ENCODE assay signal across 31 mouse cellular contexts in the genomic region with DNA sequence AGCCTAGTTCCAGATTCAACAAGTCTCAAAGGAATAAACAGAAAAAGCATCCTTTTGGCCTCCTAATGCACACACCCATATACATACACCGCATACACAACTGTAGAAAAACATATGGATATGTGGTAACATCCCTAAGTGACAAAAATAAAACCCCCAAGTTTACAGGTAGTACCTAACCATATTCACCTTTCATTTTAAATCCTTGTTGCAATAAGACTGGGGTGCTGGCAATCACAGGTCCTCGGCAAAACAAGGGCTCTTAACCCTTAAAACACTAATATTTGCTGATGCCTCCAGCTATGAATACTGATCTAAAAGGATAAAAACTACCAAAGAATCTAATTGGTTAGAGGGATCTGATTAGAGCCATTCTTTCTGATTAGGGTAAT. TPM values are rescaled to one million over a fixed set of nuclear protein-coding genes. Genes with fewer than 3 reads are reported as not detected.
DNase-seq lines count a peak whose midpoint lies in the region; ATAC-seq lines count a peak whose summit lies in the region.
"Had no signal": no experiment of that assay in that cellular context is flagged by ENCODE, and none has a peak within 500 bp of the region (broad histone marks: within the 10 kb centered on the region; RNA-seq: fewer than 3 reads in every experiment).

No protein-coding gene starts in this region.

- no peaks in the 10 kb centered on the region for H3K9me3 ChIP-seq in liver, embryonic 13.5 days (replicated peaks)
- H3K9me3 ChIP-seq in hindbrain, embryonic 13.5 days = no peaks in the 10 kb centered on the region
- H3K9me3 ChIP-seq: forebrain, embryonic 10.5 days; forebrain, embryonic 15.5 days; heart, embryonic 12.5 days; hindbrain, embryonic 15.5 days; megakaryocyte, embryonic 14.5 days; midbrain, embryonic 12.5 days; neural tube, embryonic 12.5 days had no signal

- H3K4me1 ChIP-seq in liver, embryonic 13.5 days (replicated peaks) = peaks cover 67% of the 10 kb centered on the region
- H3K4me1 ChIP-seq in hindbrain, embryonic 13.5 days (replicated peaks) = peaks cover 31% of the 10 kb centered on the region

- no peak overlapping the region for H3K4me2 ChIP-seq in liver, embryonic 13.5 days
- no peak overlapping the region for H3K4me2 ChIP-seq in hindbrain, embryonic 13.5 days
- H3K4me2 ChIP-seq: forebrain, embryonic 15.5 days; heart, embryonic 12.5 days; hindbrain, embryonic 15.5 days; midbrain, embryonic 12.5 days; neural tube, embryonic 12.5 days had no signal

- 12% methylated on average over 2 of the region's 2 CpGs for WGBS in liver, embryonic 13.5 days (ENCODE audit: insufficient replicate concordance)
- 23% methylated on average over 2 of the region's 2 CpGs for WGBS in hindbrain, embryonic 13.5 days

- DNase-seq in embryo, embryonic 9.5 days (ENCODE audit: extremely low spot score) = peak; percentile 36
- DNase-seq in embryo, embryonic 11 days = no peak
- DNase-seq in 3T3-L1 (ENCODE audit: low read depth, low spot score) (peak; percentile 48), MN1 (ENCODE audit: low spot score) (peak; percentile 44)
- DNase-seq in liver, embryonic 13.5 days = no peak
- DNase-seq in heart, adult 11 months = no peak
- no peak for DNase-seq in ovary, postnatal 10 days (ENCODE audit: low spot score)
- DNase-seq: adrenal gland, postnatal 14 days; cerebellum, adult 18-20 months; gastrocnemius, adult 2 months; gastrocnemius, postnatal 36 days; heart, adult 2 months; kidney, adult 8-10 months; kidney, postnatal 10 days; layer of hippocampus, postnatal 36 days; left cerebral cortex, postnatal 4 days; lung, postnatal 4 days; right cerebral cortex, postnatal 4 days; thymus, adult 18-20 months; thymus, postnatal 36 days had no signal

- peaks cover 39% of the 10 kb centered on the region for H3K36me3 ChIP-seq in liver, embryonic 13.5 days
- peaks cover 45% of the 10 kb centered on the region for H3K36me3 ChIP-seq in hindbrain, embryonic 13.5 days

- H3K27ac ChIP-seq in liver, embryonic 13.5 days = peak overlapping the region; percentile 88
- no peak overlapping the region for H3K27ac ChIP-seq in hindbrain, embryonic 13.5 days
- H3K27ac ChIP-seq: forebrain, embryonic 10.5 days; forebrain, embryonic 15.5 days; gastrocnemius, adult 2 months; heart, adult 2 months; hindbrain, embryonic 15.5 days; midbrain, embryonic 12.5 days; neural tube, embryonic 12.5 days; stomach, postnatal 0 days had no signal

- no peak overlapping the region for H3K4me3 ChIP-seq in liver, embryonic 13.5 days (replicated peaks)
- no peak overlapping the region for H3K4me3 ChIP-seq in hindbrain, embryonic 13.5 days
- H3K4me3 ChIP-seq: forebrain, embryonic 15.5 days; gastrocnemius, adult 2 months; heart, adult 2 months; heart, embryonic 12.5 days; hindbrain, embryonic 15.5 days; midbrain, embryonic 12.5 days; myocyte; neural tube, embryonic 12.5 days had no signal

- ATAC-seq in liver, embryonic 13.5 days (ENCODE audit: low read depth) = peak; percentile 16
- ATAC-seq in hindbrain, embryonic 13.5 days (ENCODE audit: low FRiP score) = no peak
- ATAC-seq: forebrain, embryonic 15.5 days; Patski had no signal

- no peaks in the 10 kb centered on the region for H3K27me3 ChIP-seq in liver, embryonic 13.5 days
- no peaks in the 10 kb centered on the region for H3K27me3 ChIP-seq in hindbrain, embryonic 13.5 days
- H3K27me3 ChIP-seq: forebrain, embryonic 15.5 days; heart, embryonic 12.5 days; hindbrain, embryonic 15.5 days; megakaryocyte, embryonic 14.5 days; midbrain, embryonic 12.5 days; neural tube, embryonic 12.5 days; Patski had no signal

- H3K9ac ChIP-seq in liver, embryonic 13.5 days = 0 out of 2 replicates have a peak overlapping the region, but pooled peaks have one; percentile 23
- H3K9ac ChIP-seq in hindbrain, embryonic 13.5 days = no peak overlapping the region
- H3K9ac ChIP-seq: forebrain, embryonic 15.5 days; heart, embryonic 12.5 days; hindbrain, embryonic 15.5 days; midbrain, embryonic 12.5 days; neural tube, embryonic 12.5 days had no signal

RNA-seq across cellular contexts. Expression of a gene that starts 3.6 kb away (rescaled TPM):
- polyA plus RNA-seq in liver, embryonic 13.5 days (2015; fragmentation: Nextera tagmentation; extraction: Ambion mirVana) = 206 and 209 TPM in 2 replicates
- 110 and 124 TPM in 2 replicates for polyA plus RNA-seq in hindbrain, embryonic 13.5 days (2015; fragmentation: Nextera tagmentation; extraction: Ambion mirVana)

RNA-seq across cellular contexts. Expression of a gene that starts 13.3 kb away (rescaled TPM):
- polyA plus RNA-seq in liver, embryonic 13.5 days (2015; fragmentation: Nextera tagmentation; extraction: Ambion mirVana) = 2.1 and 2.9 TPM in 2 replicates
- 22.0 and 22.2 TPM in 2 replicates for polyA plus RNA-seq in hindbrain, embryonic 13.5 days (2015; fragmentation: Nextera tagmentation; extraction: Ambion mirVana)

Comparison
In these comparisons a context has a peak if more than half of its experiments do, and no peak if none do; other contexts are left out.
1. DNase-seq: peak in embryo, embryonic 9.5 days (single experiment), 3T3-L1 (single experiment) and MN1 (single experiment); none in embryo, embryonic 11 days (single experiment), liver, embryonic 13.5 days (single experiment), heart, adult 11 months (single experiment) and ovary, postnatal 10 days (single experiment).